Mouse (Mus musculus) embryonic fibroblast, embryonic 13.5 days (primary cell): Measurements from ENCODE around the gene Pctp. TPM values are rescaled to one million over a fixed set of nuclear protein-coding genes. Genes with fewer than 3 reads are reported as not detected.
A peak's percentile ranks its signal among the peaks of the same experiment; 100 is the strongest.

ENCODE experiments used
- H3K27ac ChIP-seq: 2 replicates; pipeline ENCODE4 v1.5.1; 2012; ENCODE audit warnings: low read length, control low read depth, inconsistent platforms; ENCODE audit not compliant: insufficient read depth
- H3K4me1 ChIP-seq: 2 replicates; pipeline ENCODE4 v1.6.1; 2011; ENCODE audit warnings: low read length; ENCODE audit not compliant: control insufficient read depth, insufficient read depth
- H3K4me3 ChIP-seq: 2 replicates; pipeline ENCODE4 v1.5.1; 2011; ENCODE audit warnings: mild to moderate bottlenecking, control low read depth, low read length; ENCODE audit not compliant: insufficient read depth
- CTCF ChIP-seq: IDR thresholded peaks from 2 replicates; pipeline ENCODE4 v1.5.1; 2011; ENCODE audit warnings: mild to moderate bottlenecking, control low read depth, low read length, moderate library complexity, borderline replicate concordance; ENCODE audit not compliant: insufficient read depth
- POLR2A ChIP-seq: IDR thresholded peaks from 2 replicates; pipeline ENCODE4 v1.6.1; 2011; ENCODE audit warnings: low read depth, mild to moderate bottlenecking, control low read depth, low read length, moderate library complexity
- polyA plus RNA-seq: library from polyadenylated mRNA; stranded (reverse); fragments of >200 nt; gene quantifications from 2 replicates; pipeline ENCODE4 v1.2.4, GENCODE M21; 2011; ENCODE audit warnings: low read depth; ENCODE audit not compliant: missing spikeins, insufficient read length

Gene Pctp
- polyA plus RNA-seq, 1 experiment, result 3.8 TPM

DNA sequence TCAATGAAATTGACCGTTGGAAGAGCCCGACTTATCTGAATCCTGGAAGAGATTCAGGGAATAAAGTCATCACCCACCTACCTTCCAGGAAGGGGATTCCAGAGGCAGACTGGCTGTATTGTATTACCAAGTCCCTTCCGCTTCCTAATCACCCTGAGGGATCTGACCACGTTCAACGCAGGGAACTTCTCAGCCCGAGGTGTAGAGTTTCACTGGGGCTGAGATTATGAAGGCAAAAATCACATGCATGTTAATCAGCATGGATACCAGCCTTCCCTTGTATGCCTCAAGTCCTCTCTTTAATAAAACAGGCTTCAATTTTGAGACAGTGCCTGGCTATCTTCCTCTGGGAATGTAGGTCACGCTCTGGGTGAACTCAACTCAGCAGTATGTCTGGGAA is 12.6 kb upstream of the Pctp start:
- H3K27ac ChIP-seq, result no peak overlapping the region
- no peaks in the 10 kb centered on the region for H3K4me1 ChIP-seq
- TF ChIP-seq POLR2A (no peak), CTCF (no peak)
- no peak overlapping the region for H3K4me3 ChIP-seq

DNA sequence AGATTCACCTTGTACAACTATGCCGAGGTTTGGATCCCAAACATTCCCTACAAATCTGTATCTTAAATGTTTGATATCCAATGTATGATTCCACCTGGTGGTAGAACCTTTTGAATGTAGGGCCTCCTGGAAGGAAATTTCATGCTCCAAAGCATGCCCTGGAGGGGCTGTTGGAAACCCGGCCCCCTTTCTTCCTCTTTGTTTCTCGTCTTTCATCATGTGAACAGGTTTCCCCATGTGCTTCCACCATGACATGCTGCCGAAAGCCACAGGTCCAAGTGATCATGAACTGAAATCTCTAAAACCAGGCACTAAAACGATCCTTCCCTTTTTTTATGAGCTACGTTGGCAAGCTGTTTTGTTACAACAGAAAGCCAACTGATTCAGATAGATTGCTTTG is 11.0 kb upstream of the Pctp start:
- Histone ChIP-seq H3K27ac (no peak overlapping the region), H3K4me1 (no peaks in the 10 kb centered on the region), H3K4me3 (no peak overlapping the region)
- no peak for TF ChIP-seq CTCF
- no peak for TF ChIP-seq POLR2A

DNA sequence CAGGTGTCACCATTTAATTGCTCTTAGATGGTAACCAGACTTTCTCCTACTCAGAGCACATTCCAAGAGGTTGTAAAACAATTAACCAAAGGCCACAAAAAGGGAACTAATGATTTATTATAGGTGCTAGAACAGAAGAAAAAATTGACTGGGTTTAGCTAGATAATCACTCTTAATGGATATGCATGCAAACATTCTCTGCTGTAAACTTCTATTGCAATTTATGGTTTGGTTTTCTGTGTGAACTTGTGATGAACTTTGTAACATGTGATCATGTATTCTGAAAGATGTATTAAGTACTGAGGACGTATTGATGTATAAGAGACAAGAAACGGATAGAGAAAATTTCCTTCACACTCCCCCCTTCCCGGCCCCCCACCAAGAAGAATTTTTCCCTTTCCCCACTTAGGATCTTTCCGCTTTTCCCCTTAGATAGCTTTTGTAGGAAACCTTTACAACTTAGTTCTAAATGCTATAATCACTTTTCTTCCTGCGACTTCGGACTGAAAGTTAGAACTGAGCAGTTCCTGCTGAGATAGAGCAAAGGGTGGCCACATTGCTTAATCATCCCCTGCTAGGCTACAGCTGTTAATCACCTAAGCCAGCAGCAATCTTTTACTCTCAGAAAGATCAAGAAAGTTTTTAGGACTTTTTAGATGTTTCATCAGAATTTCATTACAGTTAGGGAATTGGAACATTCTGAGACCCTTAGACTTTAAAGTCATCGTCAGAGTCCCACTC is 5.3 kb upstream of the Pctp start:
- no peak for TF ChIP-seq POLR2A
- TF ChIP-seq CTCF, result no peak
- no peak overlapping the region for H3K4me3 ChIP-seq
- no peak overlapping the region for H3K27ac ChIP-seq
- no peaks in the 10 kb centered on the region for H3K4me1 ChIP-seq

DNA sequence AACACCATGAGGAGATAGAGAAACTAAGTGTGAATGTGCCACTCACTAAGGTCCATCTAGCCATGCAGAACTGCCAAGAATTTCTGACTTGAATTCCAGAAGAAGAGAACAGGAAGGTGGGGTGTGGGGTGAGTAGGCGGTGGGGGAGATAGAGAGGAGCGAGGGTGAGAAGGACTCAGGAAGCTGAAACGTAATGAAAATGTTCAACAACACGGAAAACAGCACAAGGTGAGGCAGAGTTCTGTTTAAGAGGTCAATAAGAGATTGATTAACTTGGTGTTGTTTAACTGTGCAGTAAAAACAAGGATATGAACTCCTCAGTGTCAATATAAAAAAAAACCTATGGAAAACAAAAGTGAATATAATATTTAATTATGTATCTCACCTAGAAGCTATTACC is 3.4 kb upstream of the Pctp start:
- Histone ChIP-seq H3K27ac (no peak overlapping the region), H3K4me1 (no peaks in the 10 kb centered on the region), H3K4me3 (no peak overlapping the region)
- TF ChIP-seq POLR2A (no peak), CTCF (no peak)

DNA sequence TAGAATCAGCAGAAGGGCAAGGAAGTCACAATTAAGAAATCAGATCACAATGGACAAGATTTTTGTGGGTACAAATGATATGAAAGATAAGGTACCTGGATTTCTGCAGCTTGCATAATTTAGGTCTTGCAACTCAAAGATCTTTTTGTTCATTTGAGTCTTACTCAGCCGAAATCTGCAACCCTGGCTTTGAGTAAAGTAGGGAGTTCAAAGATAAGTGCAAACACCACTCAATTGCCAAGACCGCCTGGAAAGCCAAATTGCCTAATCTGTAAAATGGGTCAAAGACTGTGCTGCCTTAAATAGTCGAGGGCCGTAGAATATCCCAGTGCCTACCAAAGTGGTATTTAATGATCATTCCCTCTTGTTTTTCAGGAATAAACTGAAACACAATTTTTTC is 692 bp upstream of the Pctp start:
- H3K27ac ChIP-seq, result no peak overlapping the region
- no peak overlapping the region for H3K4me3 ChIP-seq
- no peaks in the 10 kb centered on the region for H3K4me1 ChIP-seq
- TF ChIP-seq CTCF (no peak), POLR2A (no peak)

DNA sequence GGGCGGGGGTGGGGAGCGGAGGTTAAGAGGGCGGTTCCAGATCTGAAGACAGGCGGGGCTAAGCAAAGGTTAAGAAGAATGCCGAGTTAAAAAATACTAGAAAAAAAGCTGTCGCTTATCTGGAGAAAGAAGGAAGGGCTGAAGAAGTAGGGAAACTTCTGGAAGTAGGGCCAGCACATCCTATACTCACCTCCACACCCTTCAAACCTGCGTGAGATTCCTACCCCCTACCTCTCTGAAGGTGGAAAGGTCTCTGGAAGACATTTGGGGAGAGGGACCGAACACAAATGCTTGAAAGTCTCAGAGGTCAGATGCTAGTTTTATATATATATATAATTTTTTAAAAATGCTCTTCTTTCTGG is 274 bp upstream of the Pctp start:
- TF ChIP-seq CTCF (no peak), POLR2A (no peak)
- peak overlapping the region; percentile 32 for H3K4me3 ChIP-seq
- no peaks in the 10 kb centered on the region for H3K4me1 ChIP-seq
- no peak overlapping the region for H3K27ac ChIP-seq

DNA sequence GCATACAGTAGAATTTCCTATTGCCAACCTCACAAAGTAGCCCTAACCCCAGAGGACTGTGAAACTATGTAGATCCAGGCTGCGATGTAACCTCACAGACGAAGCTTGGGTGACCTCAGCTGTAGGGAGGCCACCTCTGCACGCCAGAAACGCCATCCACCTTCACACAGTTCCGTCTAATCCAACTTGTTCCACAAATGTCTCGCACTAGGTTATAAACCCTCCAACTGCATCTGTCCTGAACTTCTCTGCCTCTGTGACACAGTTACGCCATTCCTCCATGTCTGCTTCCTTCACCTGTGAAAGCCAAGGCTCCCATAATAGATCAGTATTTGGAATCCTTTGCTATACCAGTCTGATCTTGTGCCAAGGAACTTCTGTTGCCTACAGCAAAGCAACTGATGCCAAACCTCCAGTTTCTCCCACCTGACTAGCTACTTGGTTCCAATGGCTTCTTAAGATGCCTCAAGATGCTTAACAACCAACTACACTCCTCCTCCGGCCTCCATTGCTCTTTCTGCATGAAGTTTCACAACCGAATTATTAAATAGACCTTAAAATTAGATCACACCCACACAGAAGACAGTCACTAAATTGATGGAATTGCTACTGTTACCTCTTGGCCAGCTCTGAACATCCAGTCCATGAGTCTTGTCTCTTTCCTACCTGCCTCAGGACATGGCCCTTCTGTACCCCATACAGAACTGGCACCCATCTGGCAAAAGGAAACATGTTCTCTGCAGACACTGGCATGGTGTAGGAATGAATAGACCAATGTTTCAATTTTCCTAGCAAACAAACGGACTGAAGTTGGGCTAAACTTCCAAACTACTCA is 1.1 kb downstream of the Pctp start:
- TF ChIP-seq CTCF, result no peak
- no peak for TF ChIP-seq POLR2A
- H3K4me1 ChIP-seq, result no peaks in the 10 kb centered on the region
- no peak overlapping the region for H3K27ac ChIP-seq
- peak overlapping the region; percentile 77 for H3K4me3 ChIP-seq

DNA sequence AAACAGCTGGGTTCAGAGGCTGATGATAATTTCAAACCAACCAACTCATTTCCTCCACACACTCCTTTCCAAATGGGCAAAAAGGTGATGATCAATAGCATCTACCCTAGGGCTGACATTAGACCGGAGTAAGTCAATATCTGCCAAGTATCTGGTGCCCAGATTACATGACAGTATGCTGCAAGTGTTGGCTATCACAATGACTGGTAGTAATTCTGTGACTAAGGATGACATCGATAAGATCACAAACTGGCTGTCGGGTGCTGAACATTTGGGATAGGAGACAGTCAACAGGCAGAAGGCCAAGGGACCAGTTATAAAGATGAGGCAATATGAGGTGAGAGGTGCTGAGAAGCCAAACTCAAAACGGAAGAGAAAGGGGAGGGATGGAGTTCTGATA is 2.0 kb downstream of the Pctp start:
- H3K27ac ChIP-seq, result no peak overlapping the region
- H3K4me1 ChIP-seq, result no peaks in the 10 kb centered on the region
- H3K4me3 ChIP-seq, result no peak overlapping the region
- TF ChIP-seq CTCF (no peak), POLR2A (no peak)

DNA sequence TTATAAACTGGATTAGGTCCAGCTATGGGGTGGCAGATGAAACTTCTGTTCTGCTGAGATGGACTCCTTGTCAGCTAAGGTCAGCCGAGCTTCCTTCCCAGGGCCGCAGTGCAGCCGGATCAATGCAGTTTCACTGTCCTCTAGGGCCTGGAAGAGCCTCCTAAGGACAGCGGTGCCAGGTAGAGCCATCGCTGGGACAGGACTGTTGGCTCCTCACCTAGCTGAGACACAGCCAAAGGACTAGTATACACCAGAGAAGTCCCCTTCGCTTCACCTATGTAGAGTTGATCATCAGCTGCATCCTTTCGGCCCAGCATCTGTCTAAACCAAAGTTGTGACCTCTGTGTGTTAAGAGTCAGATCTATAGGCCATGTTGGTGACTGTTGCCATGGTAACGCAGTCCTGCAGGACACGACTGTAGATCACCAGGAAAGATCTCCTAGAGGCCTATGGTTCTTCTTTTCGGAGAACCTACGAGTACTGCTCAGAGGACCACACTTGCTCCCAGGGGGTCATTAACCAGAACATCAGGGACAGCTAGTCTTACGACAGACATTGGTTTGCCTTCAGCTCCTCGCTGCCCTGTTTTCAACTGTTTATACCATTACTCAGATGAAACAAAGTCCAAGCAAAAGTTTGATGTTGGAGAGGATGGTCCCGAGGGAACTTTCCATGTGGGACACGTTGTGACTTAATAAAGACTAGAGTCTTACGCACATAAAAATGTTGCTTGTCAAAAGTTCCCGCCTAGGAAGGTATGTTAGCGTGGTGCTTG is 3.5 kb downstream of the Pctp start:
- TF ChIP-seq CTCF (no peak), POLR2A (no peak)
- Histone ChIP-seq H3K4me3 (no peak overlapping the region), H3K27ac (no peak overlapping the region), H3K4me1 (no peaks in the 10 kb centered on the region)

DNA sequence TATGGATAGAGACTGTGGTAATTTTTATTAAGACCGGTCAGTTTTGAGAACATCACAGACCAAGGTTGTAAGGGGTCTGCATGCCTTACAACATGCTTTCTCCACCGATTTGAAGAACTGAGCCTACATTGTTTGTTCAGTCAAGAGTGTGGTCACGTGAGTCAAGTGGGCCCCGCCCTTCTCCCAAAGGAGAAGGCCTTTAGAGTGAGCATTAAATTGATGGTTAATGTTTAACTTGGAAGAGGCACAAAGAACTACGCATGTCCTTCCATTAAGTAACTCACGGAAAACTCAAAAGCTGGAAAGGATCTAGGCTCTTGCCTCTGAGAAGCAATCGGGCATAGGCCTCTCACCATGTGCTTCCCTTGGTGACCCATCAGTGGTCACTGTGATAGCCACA is 5.8 kb downstream of the Pctp start:
- no peak for TF ChIP-seq POLR2A
- no peak for TF ChIP-seq CTCF
- H3K4me3 ChIP-seq, result no peak overlapping the region
- H3K4me1 ChIP-seq, result no peaks in the 10 kb centered on the region
- H3K27ac ChIP-seq, result no peak overlapping the region
